Comparison of ENCODE assay signal across 20 mouse cellular contexts in the genomic region with DNA sequence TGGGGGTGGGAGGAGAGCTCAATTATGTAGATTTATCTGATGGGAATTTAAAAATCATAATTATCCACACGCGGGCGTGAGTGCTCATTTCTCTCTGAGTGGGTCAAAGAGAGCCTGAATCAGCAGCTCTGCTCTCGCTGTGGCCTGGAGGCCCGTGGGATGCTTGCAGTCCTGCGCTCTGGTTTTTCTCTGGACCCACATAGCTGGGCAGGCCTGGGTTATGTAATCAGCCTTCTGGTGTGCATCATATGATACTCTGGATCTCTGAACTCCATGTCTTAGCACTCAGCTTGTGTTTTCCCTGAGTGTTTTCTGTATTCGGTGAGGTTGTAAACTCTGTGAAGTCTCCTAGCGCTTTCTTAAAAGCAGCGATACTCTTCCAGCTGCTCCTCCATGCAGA. TPM values are rescaled to one million over a fixed set of nuclear protein-coding genes. Genes with fewer than 3 reads are reported as not detected.
DNase-seq lines count a peak whose midpoint lies in the region; ATAC-seq and TF ChIP-seq lines count a peak whose summit lies in the region.
"Had no signal": no experiment of that assay in that cellular context is flagged by ENCODE, and none has a peak within 500 bp of the region (broad histone marks: within the 10 kb centered on the region; RNA-seq: fewer than 3 reads in every experiment).

No protein-coding gene starts in this region.

- TF ChIP-seq EP300 in stomach, postnatal 0 days (optimal IDR thresholded peaks at IDR 0.05): no peak

- H3K9me3 ChIP-seq in stomach, postnatal 0 days (ENCODE audit: control insufficient read depth, low read length): no peaks in the 10 kb centered on the region
- H3K9me3 ChIP-seq: embryonic facial prominence, embryonic 10.5 days; embryonic facial prominence, embryonic 12.5 days; forebrain, embryonic 13.5 days; forebrain, embryonic 15.5 days had no signal

- 85% methylated on average over 9 of the region's 9 CpGs for WGBS in stomach, postnatal 0 days

- no peaks in the 10 kb centered on the region for H3K27me3 ChIP-seq in stomach, postnatal 0 days (ENCODE audit: control insufficient read depth, insufficient read depth, low read length)
- H3K27me3 ChIP-seq: embryonic facial prominence, embryonic 12.5 days; forebrain, embryonic 13.5 days; forebrain, embryonic 15.5 days had no signal

- intact Hi-C loops in heart, postnatal 25 days (cut with DNase I): no loop called here
- intact Hi-C loops in left cerebral cortex, adult 2 months (cut with DNase I): no loop called here
- intact Hi-C loops in left cerebral cortex, postnatal 14 days (cut with DNase I): no loop called here

- H3K4me2 ChIP-seq in stomach, postnatal 0 days (replicated peaks; ENCODE audit: low read depth): no peak overlapping the region
- H3K4me2 ChIP-seq: embryonic facial prominence, embryonic 12.5 days; forebrain, embryonic 13.5 days; forebrain, embryonic 15.5 days had no signal

- no peaks in the 10 kb centered on the region for H3K36me3 ChIP-seq in stomach, postnatal 0 days (ENCODE audit: control insufficient read depth, insufficient read depth, low read length)
- H3K36me3 ChIP-seq: embryonic facial prominence, embryonic 10.5 days; embryonic facial prominence, embryonic 12.5 days; forebrain, embryonic 15.5 days had no signal

- H3K4me1 ChIP-seq in stomach, postnatal 0 days (replicated peaks; ENCODE audit: control insufficient read depth, insufficient read depth): no peaks in the 10 kb centered on the region
- H3K4me1 ChIP-seq: embryonic facial prominence, embryonic 10.5 days; embryonic facial prominence, embryonic 12.5 days; forebrain, embryonic 13.5 days; forebrain, embryonic 15.5 days had no signal

- TF ChIP-seq CTCF in left cerebral cortex, adult 2 months (IDR thresholded peaks at IDR 0.05): no peak
- TF ChIP-seq CTCF in stomach, postnatal 0 days (IDR thresholded peaks at IDR 0.05; ENCODE audit: low read depth): no peak

- peak; percentile 37 for DNase-seq in heart, adult 11 months
- DNase-seq in heart, postnatal 25 days (ENCODE audit: low spot score): no peak
- DNase-seq in left cerebral cortex, adult 2 months (ENCODE audit: extremely low spot score in 1 of 2, low spot score in 2 of 2): peak; percentile 22 to 24
- no peak for DNase-seq in left cerebral cortex, postnatal 14 days (ENCODE audit: low spot score in 2 of 2)
- peak; percentile 40 for DNase-seq in right cerebral cortex, adult 18-20 months
- no peak for DNase-seq in right cerebral cortex, postnatal 25 days
- peak; percentile 52 for DNase-seq in brain, adult 2 months (ENCODE audit: low read depth, low spot score)
- DNase-seq in stomach, postnatal 0 days (ENCODE audit: low spot score): no peak
- DNase-seq: adrenal gland, adult 2 months; adrenal gland, postnatal 10 days; adrenal gland, postnatal 25 days; cerebellum, adult 11-12 months; cerebellum, adult 2 months; cerebellum, adult 9-10 months; cerebellum, postnatal 10 days; cerebellum, postnatal 25 days had no signal

- no peak overlapping the region for H3K27ac ChIP-seq in left cerebral cortex, adult 2 months
- no peak overlapping the region for H3K27ac ChIP-seq in stomach, postnatal 0 days (replicated peaks)
- H3K27ac ChIP-seq: embryonic facial prominence, embryonic 10.5 days; embryonic facial prominence, embryonic 12.5 days; forebrain, embryonic 13.5 days; forebrain, embryonic 15.5 days had no signal

- no peak for ATAC-seq in stomach, postnatal 0 days (ENCODE audit: low FRiP score, low TSS enrichment)
- ATAC-seq: forebrain, embryonic 13.5 days; forebrain, embryonic 15.5 days had no signal

- no peak overlapping the region for H3K9ac ChIP-seq in stomach, postnatal 0 days (ENCODE audit: low read length)
- H3K9ac ChIP-seq: embryonic facial prominence, embryonic 12.5 days; forebrain, embryonic 13.5 days; forebrain, embryonic 15.5 days had no signal

- no peak overlapping the region for H3K4me3 ChIP-seq in left cerebral cortex, adult 2 months
- H3K4me3 ChIP-seq in stomach, postnatal 0 days (ENCODE audit: low read depth, low read length): no peak overlapping the region
- H3K4me3 ChIP-seq: embryonic facial prominence, embryonic 10.5 days; embryonic facial prominence, embryonic 12.5 days; forebrain, embryonic 13.5 days; forebrain, embryonic 15.5 days had no signal

RNA-seq across cellular contexts. Expression of gene Med10, which starts 30.4 kb away (rescaled TPM):
- total RNA-seq in heart, postnatal 25 days (2021): 10 to 100 TPM; 21.3 to 22.1 TPM
- 10 to 100 TPM; 47.4 to 50.6 TPM for total RNA-seq in left cerebral cortex, adult 2 months (2021)
- 10 to 100 TPM; 58.3 to 62.7 TPM for total RNA-seq in left cerebral cortex, postnatal 14 days (2021)
- 98.2 and 102 TPM in 2 replicates for polyA plus RNA-seq in stomach, postnatal 0 days (2015; fragmentation: Nextera tagmentation; extraction: Ambion mirVana)

Comparison
In these comparisons a context has a peak if more than half of its experiments do, and no peak if none do; other contexts are left out.
1. DNase-seq: peak in heart, adult 11 months (single experiment), left cerebral cortex, adult 2 months (2 of 2), right cerebral cortex, adult 18-20 months (single experiment) and brain, adult 2 months (single experiment); none in heart, postnatal 25 days (single experiment), left cerebral cortex, postnatal 14 days (0 of 2), right cerebral cortex, postnatal 25 days (single experiment) and stomach, postnatal 0 days (single experiment).